Mouse (Mus musculus): ENCODE measurements around the gene Cd248.

Cd248 gene

DNA sequence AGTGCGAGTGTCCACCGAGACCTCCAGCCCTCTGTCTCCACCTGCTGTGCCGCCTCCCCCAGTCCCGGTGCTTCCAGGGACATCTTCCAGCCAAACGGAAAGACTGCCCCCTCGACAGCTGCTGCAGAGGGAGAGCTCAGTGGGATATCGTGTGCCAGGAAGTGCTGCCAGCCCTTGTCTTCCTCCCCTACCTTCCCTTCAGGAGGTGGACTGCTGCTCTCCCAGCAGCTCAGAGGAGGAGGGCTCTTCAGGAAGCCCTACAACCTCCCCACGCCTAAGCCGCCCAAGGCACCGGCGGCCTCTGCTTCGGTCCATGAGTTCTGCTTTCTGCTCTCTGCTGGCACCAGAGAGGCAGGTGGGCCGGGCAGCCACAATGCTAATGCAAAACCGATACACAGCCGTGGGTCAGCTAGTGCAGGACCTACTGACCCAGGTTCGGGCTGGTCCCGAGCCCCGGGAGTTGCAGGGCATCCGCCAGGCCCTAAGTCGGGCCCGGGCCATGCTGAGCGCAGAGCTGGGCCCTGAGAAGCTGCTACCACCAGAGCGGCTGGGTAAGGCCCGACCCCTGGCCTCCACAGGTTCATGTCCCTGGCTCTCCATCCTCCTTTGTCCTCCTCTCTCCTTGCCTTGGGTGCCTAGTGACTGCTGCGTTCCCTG lies 15.6 kb upstream of the Cd248 start:
- DNase-seq (ENCODE audit: low read depth, low spot score): no peak

DNA sequence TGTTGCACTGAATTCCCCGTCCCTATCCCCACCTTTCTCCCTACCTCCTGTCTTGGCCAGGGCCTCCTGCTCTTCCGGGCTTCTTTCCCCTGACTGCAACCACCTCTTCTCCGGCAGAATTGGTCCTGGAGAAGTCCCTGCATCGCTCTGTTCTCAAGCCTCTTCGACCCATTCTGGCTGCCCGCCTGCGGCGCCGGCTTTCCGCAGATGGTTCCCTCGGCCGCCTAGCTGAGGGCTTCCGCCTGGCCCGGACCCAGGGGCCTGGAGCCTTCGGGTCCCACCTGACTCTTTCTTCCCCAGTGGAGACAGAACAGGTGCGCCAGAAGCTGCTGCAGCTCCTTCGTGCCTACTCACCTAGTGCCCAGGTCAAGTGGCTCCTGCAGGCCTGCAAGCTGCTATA lies 15.0 kb upstream of the Cd248 start:
- DNase-seq (ENCODE audit: low read depth, low spot score): no peak

DNA sequence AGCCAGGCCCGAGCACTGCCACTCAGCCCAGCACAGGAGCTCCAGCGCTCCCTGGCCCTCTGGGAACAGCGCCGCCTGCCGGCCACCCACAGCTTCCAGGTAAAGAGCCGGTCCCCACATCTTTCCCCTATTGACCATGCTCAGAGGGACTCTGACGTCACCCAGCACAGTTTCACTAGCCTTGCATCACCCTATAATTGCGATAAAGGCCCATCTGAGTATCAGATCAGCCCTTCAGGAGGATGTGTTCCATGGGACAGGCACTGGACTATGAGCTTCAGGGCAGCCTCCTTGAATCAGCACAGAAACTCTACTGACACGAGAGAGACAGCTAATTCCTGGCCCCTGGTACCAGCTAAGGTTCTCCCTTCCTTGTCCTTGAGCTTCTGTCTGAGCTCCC lies 14.0 kb upstream of the Cd248 start:
- peak; percentile 74 for DNase-seq (ENCODE audit: low read depth, low spot score)

DNA sequence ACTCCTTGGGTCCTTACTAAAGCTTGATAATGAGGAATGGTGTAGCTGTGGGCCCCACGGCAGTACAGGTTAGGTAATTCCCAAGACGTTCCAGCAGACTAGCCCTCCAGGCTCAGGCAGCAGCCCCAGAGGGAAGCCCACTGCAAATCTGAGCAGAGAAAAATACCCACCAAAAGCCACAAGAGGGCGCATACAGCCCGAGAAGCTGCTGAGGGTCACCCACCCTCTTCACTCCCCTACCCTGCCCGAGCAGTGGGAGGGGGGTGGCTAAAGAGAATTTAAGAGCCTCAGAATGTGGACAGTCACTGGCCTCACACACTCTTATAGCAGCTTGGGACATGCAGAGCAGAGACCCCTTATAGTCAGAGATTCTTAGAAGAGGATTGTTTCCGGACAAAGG lies 11.6 kb upstream of the Cd248 start:
- peak; percentile 70 for DNase-seq (ENCODE audit: low read depth, low spot score)

DNA sequence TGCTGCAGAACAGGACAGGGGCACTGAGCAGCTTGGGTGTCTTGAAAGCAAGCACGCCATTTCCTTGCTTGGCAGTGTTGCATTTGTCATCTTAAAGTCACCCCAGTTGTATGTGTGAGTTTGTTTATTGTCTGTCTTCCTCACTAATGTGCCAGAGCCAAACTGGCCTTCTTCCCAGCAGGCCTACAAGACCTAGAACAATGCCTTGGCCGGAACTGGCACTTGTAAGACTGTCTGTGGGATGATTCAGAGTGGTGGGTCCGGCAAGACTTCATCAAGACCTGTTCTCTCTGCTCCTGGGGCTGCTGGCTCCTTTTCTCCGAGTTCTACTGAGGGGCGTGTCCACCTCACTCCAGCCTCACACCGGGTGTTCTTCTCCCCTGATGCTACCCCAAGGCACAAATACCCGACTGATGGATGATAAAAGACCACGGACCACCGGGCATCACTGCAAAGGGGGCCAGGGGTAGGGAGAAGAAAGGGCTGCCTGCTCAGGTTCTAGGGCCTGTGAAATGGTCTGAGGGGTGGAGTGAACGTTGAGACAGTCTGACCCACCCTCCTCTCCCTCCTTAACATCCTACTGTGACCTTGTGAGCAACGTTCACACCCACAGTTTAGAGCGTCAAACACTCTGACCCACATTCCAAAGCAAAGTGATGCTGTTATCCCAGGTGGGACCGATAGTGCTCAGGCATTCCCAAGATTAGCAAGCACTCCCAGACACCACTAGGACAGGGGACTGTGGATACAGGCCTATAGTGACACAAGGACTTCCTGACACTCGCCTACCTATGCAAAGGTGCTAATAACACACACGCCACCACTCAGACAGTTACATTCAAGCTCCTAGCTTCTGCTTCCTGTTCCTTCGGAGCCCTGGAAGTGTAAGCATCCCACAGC lies 9.8 kb upstream of the Cd248 start:
- DNase-seq (ENCODE audit: low read depth, low spot score): peak; percentile 96

DNA sequence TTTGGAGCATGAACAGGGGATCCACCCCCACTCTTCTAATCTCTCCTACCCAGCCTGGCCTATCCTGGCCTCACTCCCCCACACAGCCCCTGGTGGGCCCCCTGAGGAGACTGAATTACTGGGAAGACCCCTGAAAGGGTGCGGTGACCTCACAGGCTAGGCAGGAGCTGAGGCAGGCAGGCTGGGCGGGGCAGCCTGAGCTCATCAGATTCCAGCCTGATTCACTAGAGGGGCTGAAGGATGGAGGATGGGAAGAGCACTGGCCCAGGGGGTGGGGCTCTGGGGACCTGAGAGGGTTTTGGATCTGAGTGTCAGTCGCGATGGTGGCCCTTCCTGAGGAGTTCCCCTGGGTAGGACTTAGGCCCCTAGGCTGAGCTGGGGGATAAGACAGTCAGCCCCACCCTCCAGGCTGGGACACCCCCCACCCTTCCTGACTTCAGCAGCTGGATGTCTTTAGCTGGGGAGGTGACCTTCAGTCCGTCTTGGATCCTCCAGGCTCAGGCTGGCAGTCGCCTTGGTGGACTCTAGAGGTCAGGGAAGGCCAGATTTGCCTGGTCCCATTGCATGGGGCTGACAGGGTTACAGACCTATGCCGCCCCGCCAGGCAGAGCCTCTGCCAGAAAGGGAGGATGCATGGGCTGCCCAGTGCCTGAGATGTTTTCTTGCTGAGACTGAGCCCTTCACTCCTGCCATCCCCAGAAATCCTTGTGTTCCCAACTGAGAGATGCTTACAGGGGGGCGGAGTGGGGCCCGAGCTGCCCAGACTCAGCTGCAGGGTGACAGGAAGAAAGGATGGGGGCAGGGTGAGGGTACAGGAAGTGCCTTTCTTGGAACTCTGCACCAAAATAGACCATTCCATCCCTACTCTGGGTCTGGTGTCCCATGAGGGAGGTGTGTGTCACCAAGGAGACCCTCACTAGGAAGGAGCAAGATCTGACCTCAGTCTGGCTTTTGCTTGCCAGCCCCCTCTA lies 8.8 kb upstream of the Cd248 start:
- peak; percentile 89 for DNase-seq (ENCODE audit: low read depth, low spot score)

DNA sequence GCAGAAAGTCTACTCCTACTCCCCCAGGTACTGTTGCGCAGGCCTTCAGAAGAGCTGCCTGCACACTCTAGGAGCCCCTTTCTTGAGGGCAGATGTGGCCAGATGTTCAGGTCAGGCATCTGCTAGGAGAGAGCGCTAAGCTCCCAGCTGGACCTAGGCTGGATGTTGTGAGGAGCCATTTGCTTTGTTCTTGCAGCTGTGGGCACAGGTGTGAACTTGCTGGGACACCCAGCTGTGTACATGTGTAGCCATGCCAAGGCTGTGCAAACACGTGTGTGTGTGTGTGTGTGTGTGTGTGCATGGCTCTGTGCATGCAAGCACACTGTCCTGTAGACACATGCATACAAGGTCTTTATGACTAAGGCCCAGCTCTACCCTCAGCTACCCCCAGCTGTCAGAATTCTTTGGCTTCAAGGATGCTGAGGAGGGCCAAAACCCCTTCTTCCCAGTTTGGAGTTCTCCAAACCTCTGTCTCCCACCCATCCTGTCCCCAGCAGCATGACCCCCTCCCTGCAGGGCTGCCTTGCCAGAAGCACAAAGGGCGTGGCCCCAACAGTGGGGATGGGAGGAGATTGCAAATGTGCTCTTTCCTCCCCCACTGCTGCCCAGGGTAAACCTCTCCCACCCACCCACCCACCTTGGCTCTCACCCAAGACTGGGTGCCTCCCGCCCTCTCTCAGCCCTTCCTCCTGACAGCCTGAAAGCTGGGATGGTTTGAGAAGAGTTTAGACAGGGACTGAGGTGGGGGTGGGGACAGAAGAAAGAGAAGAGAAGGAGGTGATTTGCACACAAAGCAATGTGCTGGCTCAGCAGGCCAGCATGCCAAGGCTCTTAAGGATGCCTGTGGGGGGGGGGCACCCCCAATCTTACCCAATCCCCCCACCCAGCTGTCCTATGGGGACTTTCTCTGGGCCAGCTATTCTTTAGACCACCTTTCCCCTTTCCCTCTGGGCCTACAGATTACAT lies 7.2 kb upstream of the Cd248 start:
- DNase-seq (ENCODE audit: low read depth, low spot score): peak; percentile 82

DNA sequence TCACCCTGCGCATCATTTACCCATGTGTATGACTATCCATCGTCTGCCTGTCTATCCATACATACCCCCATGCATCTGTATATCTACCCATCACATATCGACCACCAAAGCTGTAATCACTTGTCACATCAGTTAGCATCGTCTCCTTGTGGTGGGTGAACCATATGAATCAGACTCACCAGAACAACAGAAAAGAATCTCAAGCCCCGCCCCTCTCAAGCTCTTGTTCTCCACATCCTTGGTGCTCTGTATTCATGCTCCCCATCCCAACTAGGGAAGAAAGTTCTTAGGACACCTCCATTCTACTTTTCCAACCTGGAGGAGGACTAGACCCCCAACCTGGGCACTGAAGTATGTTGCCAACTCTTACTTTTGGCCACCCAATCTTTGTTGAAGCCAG lies 5.8 kb upstream of the Cd248 start:
- DNase-seq (ENCODE audit: low read depth, low spot score): no peak

DNA sequence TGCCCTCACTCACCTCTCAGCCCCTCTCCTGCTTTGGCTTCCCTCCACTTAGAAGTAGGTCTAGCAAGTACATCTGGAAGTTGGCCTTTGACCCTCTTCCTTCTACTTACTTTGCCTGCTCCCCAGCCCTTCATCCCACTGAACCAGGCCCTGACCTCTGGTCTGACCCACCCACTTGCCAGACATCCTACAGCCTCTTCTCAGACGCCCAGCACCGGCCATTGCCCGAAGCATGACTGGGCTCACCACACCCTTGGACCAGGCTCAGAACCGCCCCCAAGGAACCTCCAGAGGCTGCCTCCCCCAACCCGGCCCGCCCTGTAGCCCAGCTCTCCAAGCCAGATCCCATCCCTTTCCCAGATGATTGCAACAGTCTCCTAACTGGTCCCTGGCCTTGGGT lies 5.4 kb upstream of the Cd248 start:
- no peak for DNase-seq (ENCODE audit: low read depth, low spot score)

DNA sequence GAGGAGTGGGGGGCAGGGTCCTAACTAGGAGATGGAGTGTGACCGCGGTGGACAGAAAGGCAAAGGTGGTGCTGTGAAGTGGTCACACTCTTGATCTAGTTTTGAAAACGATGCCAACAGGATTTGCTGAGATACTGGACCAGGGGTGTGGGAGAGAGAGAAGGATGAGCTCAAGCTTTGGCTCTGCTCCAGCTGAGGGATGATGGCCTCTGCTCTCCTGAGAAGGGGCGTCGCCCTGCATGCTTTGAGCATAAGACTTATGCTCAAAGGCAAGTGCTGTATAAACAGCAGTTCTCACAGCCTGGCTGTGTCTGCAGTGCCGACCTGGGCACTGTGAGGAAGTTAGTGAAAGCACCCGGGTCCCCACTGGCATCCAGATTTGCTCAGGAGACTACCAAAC lies 2.8 kb upstream of the Cd248 start:
- no peak for DNase-seq (ENCODE audit: low read depth, low spot score)

DNA sequence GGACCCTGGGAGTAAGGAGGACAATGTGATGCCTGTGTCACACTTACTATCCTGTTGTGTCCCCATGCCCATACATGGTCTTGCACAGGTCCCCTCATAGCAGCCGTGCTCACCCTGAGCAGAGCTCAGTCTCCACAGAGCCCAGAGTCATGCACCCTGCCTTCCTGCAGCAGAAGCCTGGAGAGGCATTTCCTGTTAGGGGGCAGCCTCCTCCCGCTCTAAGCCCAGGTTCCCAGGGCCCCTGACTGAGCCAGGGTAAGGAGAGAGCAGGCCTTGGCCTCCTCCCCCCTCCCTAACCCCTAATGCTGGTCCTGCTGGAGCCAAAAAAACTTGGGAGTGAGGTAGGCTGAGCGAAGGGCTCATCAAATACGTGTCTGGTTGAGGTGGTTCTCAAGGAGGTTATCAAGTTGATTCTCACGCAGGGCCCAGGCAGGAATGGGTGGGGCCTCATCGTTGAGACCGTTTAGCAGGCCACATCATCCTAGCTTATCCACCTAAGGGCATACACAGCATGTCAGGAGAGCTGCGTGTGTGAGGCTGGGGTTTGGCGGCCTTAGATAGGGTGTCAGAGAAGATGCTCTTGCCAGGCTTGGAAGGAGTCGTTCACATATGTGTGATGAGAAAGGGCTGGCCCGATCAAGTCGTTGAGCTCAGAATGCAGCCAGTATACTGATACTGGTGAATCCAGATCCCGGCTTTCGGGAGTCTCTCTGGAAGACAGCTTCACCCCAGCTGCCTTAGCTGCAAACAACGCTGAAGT lies 658 bp upstream of the Cd248 start:
- peak; percentile 34 for DNase-seq (ENCODE audit: low read depth, low spot score)

DNA sequence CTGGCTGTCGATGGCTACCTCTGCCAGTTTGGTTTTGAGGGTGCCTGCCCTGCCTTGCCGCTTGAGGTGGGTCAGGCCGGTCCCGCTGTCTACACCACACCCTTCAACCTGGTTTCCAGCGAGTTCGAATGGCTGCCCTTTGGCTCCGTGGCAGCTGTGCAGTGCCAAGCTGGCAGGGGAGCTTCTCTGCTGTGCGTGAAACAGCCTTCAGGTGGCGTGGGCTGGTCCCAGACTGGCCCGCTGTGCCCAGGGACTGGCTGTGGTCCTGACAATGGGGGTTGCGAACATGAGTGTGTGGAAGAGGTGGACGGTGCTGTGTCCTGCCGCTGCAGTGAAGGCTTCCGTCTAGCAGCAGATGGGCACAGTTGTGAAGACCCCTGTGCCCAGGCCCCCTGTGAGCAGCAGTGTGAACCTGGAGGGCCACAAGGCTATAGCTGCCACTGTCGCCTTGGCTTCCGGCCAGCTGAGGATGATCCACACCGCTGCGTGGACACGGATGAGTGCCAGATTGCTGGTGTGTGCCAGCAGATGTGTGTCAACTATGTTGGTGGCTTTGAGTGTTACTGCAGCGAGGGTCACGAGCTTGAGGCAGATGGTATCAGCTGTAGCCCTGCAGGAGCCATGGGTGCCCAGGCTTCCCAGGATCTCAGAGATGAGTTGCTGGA lies 824 bp downstream of the Cd248 start:
- no peak for DNase-seq (ENCODE audit: low read depth, low spot score)

DNA sequence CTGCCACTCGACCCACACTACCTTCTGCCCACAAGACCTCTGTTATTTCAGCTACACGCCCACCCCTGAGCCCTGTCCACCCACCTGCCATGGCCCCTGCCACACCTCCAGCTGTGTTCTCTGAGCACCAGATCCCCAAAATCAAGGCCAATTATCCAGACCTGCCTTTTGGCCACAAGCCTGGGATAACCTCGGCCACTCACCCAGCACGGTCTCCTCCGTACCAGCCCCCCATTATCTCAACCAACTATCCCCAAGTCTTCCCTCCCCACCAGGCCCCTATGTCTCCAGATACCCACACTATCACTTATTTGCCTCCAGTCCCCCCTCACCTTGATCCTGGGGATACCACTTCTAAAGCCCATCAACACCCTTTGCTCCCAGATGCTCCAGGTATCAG lies 1.6 kb downstream of the Cd248 start:
- DNase-seq (ENCODE audit: low read depth, low spot score): no peak

DNA sequence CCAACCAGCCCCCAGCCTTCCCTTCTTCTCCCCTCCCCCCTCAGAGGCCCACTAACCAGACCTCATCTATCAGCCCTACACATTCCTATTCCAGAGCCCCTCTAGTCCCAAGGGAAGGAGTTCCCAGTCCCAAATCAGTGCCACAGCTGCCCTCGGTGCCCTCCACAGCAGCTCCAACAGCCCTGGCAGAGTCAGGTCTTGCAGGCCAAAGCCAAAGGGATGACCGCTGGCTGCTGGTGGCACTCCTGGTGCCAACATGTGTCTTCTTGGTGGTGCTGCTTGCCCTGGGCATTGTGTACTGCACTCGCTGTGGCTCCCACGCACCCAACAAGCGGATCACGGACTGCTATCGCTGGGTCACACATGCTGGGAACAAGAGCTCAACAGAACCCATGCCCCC lies 2.1 kb downstream of the Cd248 start:
- no peak for DNase-seq (ENCODE audit: low read depth, low spot score)

DNA sequence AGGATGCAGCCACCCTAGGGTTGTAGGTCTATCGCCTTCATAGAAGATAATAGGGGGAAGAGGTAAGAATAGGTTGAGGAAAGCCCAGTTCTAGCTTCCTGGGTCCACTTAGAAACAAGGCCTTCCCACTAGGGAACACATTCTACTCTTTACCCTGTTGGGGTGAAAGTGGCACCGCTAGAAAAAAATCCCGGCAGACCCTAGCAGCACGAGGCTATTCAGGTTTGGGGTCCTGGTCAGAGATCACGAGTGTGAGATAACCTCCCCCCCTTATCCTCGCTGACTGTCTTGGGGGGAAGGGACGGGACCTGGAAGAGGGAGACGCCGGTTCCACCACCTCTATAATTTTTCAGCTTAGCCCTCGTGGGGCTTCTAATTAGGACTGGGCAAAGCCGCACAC lies 3.2 kb downstream of the Cd248 start:
- DNase-seq (ENCODE audit: low read depth, low spot score): no peak

DNA sequence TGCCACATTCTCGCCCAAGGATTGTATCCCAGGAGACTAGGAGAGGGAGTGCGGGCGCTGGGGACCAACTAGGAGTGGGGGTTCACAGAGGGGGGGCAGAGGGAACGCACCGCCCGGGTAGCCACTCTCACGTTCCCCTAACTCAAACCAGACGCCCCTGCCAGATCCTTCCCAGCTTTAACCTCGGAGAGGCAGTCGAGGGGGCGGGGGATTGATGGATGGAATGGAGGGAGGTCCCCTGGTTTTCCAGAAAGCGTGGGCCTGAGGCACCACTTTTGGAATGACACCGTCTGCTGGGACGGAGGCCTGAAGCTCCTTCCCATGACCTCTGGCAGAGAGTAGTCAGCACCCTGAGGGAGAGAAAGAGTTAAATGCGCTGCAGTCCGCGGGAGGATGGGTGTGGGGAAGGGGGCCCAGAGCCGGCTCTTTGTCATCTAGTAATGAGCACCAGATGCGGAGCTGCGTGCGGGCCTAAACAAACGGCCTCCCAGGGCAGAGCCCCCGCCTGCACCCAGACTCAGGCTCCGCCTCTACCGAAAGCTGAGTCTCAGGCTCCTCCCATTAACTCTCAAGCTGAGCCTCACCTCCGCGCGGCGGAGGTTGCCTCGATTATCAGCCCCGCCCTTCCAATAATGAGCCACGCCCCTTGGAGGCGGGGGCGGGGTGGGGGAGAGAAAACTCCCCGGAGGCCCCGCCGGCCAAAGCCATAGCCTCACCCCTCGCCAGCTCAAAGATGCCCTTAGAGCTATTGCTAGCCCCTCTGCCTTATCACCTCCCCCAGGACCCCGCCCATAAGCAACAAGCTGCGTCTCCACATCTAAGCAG lies 3.9 kb downstream of the Cd248 start:
- DNase-seq (ENCODE audit: low read depth, low spot score): peak; percentile 95

DNA sequence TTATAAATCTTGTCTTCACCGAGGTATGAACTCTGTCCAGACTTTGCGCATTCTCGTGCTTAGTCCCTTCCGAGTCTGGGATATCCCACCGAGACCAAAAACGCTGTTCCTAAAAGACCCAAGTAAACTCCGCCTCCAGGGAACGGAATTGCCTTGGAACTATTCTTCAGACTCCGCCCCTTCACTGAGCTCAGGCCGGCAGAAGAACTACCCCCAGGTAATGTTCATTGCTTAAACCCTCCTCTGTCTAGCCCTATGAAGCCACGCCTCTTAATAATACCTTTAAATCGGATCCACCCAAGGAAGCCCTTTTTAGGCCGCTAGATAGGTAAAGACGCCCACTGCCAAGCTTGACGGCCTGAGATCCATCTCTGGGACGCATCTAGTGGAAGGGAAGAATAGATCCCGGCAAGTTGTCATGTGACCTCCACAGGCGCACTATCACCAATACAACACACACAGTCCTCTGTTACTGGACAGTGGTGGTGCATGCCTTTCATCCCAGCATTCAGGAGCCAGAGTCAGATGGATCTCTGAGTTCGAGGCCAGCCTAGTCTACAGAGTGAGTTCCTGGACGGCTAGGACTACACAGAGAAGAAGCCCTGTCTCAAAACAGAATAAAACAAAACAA lies 4.6 kb downstream of the Cd248 start:
- DNase-seq (ENCODE audit: low read depth, low spot score): peak; percentile 88

DNA sequence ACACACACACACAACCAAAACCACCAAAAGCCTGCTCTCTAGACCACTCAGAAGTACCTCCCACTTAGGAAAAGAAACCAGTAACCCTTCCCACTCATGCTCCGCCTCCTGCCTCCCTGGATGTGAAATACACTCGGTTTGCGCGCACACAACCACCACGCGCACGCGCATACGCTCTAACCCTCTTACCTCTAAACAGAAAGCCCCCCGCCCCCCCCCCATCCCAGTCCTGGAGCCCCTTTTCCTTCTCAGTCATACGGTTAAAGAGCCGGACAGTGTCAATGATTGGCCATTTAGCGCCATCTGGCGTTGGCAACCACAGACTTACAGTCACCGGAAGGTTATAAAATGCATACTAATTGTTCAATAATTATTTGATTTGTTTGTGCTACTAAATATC lies 5.2 kb downstream of the Cd248 start:
- DNase-seq (ENCODE audit: low read depth, low spot score): peak; percentile 90
